Mouse (Mus musculus): ENCODE results near the gene Pard3.

The Pard3 gene

GRCm38 (mm10) chr8:127423021-127423420, 359.3 kb downstream of the Pard3 start:
- no peak for DNase-seq (ENCODE audit: extremely low spot score, low read depth, low spot score)

- DNase-seq (ENCODE audit: extremely low spot score, low read depth, low spot score) = no peak
Measured at GRCm38 (mm10) chr8:127424211-127424916, 360.7 kb downstream of the Pard3 start.

- no peak for DNase-seq (ENCODE audit: extremely low spot score, low read depth, low spot score)
Measured at GRCm38 (mm10) chr8:127426857-127427256, 363.2 kb downstream of the Pard3 start.

GRCm38 (mm10) chr8:127428004-127428403, 364.3 kb downstream of the Pard3 start:
- DNase-seq (ENCODE audit: extremely low spot score, low read depth, low spot score) = no peak

- DNase-seq (ENCODE audit: extremely low spot score, low read depth, low spot score) = no peak
Measured at GRCm38 (mm10) chr8:127431236-127431635, 367.5 kb downstream of the Pard3 start.

- no peak for DNase-seq (ENCODE audit: extremely low spot score, low read depth, low spot score)
Measured at GRCm38 (mm10) chr8:127435975-127436374, 372.3 kb downstream of the Pard3 start.

GRCm38 (mm10) chr8:127437613-127438235, 374.0 kb downstream of the Pard3 start:
- DNase-seq (ENCODE audit: extremely low spot score, low read depth, low spot score) = no peak

GRCm38 (mm10) chr8:127438625-127439391, 375.1 kb downstream of the Pard3 start:
- peak; percentile 37 for DNase-seq (ENCODE audit: extremely low spot score, low read depth, low spot score)

GRCm38 (mm10) chr8:127439392-127440160, 375.9 kb downstream of the Pard3 start:
- DNase-seq (ENCODE audit: extremely low spot score, low read depth, low spot score) = no peak

- no peak for DNase-seq (ENCODE audit: extremely low spot score, low read depth, low spot score)
Measured at GRCm38 (mm10) chr8:127440161-127440833, 376.6 kb downstream of the Pard3 start.

- DNase-seq (ENCODE audit: extremely low spot score, low read depth, low spot score) = no peak
Measured at GRCm38 (mm10) chr8:127440834-127441485, 377.3 kb downstream of the Pard3 start.

- DNase-seq (ENCODE audit: extremely low spot score, low read depth, low spot score) = no peak
Measured at GRCm38 (mm10) chr8:127447401-127447800, 383.7 kb downstream of the Pard3 start.

GRCm38 (mm10) chr8:127449066-127449840, 385.6 kb downstream of the Pard3 start:
- no peak for DNase-seq (ENCODE audit: extremely low spot score, low read depth, low spot score)

GRCm38 (mm10) chr8:127450954-127451668, 387.4 kb downstream of the Pard3 start:
- DNase-seq (ENCODE audit: extremely low spot score, low read depth, low spot score) = no peak

GRCm38 (mm10) chr8:127452364-127452763, 388.7 kb downstream of the Pard3 start:
- DNase-seq (ENCODE audit: extremely low spot score, low read depth, low spot score) = no peak

- no peak for DNase-seq (ENCODE audit: extremely low spot score, low read depth, low spot score)
Measured at GRCm38 (mm10) chr8:127457901-127458300, 394.2 kb downstream of the Pard3 start.

- DNase-seq (ENCODE audit: extremely low spot score, low read depth, low spot score) = no peak
Measured at GRCm38 (mm10) chr8:127461173-127461572, 397.5 kb downstream of the Pard3 start.

- DNase-seq (ENCODE audit: extremely low spot score, low read depth, low spot score) = no peak
Measured at GRCm38 (mm10) chr8:127462378-127462935, 398.8 kb downstream of the Pard3 start.

Data from hindlimb bud, embryonic 11.5 days (tissue).